Mouse (Mus musculus): ENCODE results near the gene Ccdc14.

DNA sequence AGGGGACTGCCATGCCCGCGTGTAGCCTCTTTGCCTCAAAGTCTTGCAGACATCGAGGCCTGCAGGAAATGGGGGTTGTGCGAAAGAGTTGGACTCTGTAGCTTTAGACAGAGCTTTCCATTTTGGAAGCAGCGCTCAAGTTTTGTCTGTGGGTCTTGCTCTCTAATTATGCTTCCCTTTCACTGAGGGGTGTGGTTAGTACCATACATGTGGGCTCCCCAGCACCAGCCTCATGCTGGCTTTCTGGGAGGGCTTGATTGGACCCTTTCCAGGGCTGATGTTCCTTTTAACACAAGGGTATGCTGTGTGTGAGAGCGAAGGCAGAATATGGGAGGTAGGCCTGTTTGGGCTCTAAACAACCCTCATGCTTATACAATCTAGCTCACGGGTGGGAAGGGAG lies 66.6 kb downstream of the Ccdc14 start:
- TF ChIP-seq CTCF (IDR thresholded peaks at IDR 0.05; ENCODE audit: extremely low read depth, insufficient read length, insufficient replicate concordance, low read depth, low read length) (no peak), POLR2A (IDR thresholded peaks at IDR 0.05; ENCODE audit: low read depth, low read length) (no peak)
